In the genomic region with DNA sequence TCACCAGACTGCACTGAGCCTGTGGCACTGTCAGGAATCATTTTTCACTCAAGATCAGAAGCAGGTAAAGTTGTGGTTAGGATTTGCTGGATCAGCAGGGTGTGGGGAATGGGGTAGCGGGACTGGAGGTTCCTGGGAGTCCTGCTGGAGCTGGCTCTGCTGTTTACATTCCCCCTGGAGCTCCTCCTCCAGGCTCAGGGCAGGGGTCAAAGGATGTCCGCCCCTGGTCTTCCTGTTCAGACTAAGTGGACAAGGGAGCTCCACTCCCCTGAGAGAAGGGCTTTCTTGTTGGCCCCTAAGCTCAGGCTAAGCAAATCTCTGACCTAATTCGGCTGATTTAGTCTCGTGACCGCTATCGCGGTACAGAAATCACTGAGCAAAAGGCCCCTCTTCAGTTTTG, we compare ENCODE assay signal across 9 mouse cellular contexts. TPM values are rescaled to one million over a fixed set of nuclear protein-coding genes. Genes with fewer than 3 reads are reported as not detected.
DNase-seq lines count a peak whose midpoint lies in the region; ATAC-seq and TF ChIP-seq lines count a peak whose summit lies in the region.
"Had no signal": no experiment of that assay in that cellular context is flagged by ENCODE, and none has a peak within 500 bp of the region (broad histone marks: within the 10 kb centered on the region; RNA-seq: fewer than 3 reads in every experiment).

No protein-coding gene starts in this region.

- H3K27me3 ChIP-seq in heart, adult 2 months (ENCODE audit: control insufficient read depth, insufficient read depth, low read length), result no peaks in the 10 kb centered on the region
- no peaks in the 10 kb centered on the region for H3K27me3 ChIP-seq in kidney, embryonic 16.5 days (ENCODE audit: insufficient read depth, low read length)

- peak; percentile 52; the same call in 1 of the 2 replicates for ATAC-seq in kidney, embryonic 16.5 days (ENCODE audit: low FRiP score, low TSS enrichment)
- no peak for ATAC-seq in monocyte, adult 5-6 weeks (replicated peaks; ENCODE audit: insufficient number of reproducible peaks, low FRiP score, low TSS enrichment, poor library complexity, severe bottlenecking)

- peak; percentile 40; the same call in 1 of the 2 replicates for TF ChIP-seq POLR2A in heart, adult 2 months (IDR thresholded peaks at IDR 0.05; ENCODE audit: insufficient read depth, low read depth, low read length)

- peak overlapping the region; percentile 44; the same call in 1 of the 2 replicates for H3K4me3 ChIP-seq in heart, adult 2 months
- H3K4me3 ChIP-seq in kidney, embryonic 16.5 days (ENCODE audit: low read length), result 0 out of 2 replicates have a peak overlapping the region, but pooled peaks have one; percentile 9
- H3K4me3 ChIP-seq: megakaryocyte, embryonic 14.5 days had no signal

- peak overlapping the region; percentile 42 for H3K9ac ChIP-seq in heart, adult 2 months (ENCODE audit: low read depth, low read length)
- peak overlapping the region; percentile 26; the same call in 1 of the 2 replicates for H3K9ac ChIP-seq in kidney, embryonic 16.5 days (replicated peaks; ENCODE audit: low read length)

- TF ChIP-seq EP300 in heart, adult 2 months (IDR thresholded peaks at IDR 0.05; ENCODE audit: insufficient read depth, low read depth, low read length), result 0 out of 2 replicates have a peak, but pooled peaks have one; percentile 21

- H3K79me2 ChIP-seq in heart, adult 2 months (replicated peaks; ENCODE audit: control insufficient read depth, insufficient read depth, low read length), result no peaks in the 10 kb centered on the region

- no peak for TF ChIP-seq CTCF in heart, adult 2 months (IDR thresholded peaks at IDR 0.05)

- peak overlapping the region; percentile 81 for H3K27ac ChIP-seq in heart, adult 2 months
- H3K27ac ChIP-seq in kidney, embryonic 16.5 days (ENCODE audit: low read length), result peak overlapping the region; percentile 76

- H3K9me3 ChIP-seq in kidney, embryonic 16.5 days (ENCODE audit: low read length), result no peaks in the 10 kb centered on the region
- H3K9me3 ChIP-seq: megakaryocyte, embryonic 14.5 days had no signal

- H3K4me1 ChIP-seq in heart, adult 2 months (ENCODE audit: control insufficient read depth, insufficient read depth, low read length), result peaks cover 42% of the 10 kb centered on the region
- H3K4me1 ChIP-seq in kidney, embryonic 16.5 days (ENCODE audit: insufficient read depth, low read length), result peaks cover 67% of the 10 kb centered on the region
- H3K4me1 ChIP-seq: megakaryocyte, embryonic 14.5 days had no signal

- H3K36me3 ChIP-seq in heart, adult 2 months (ENCODE audit: control insufficient read depth, insufficient read depth, low read length), result peaks cover 3% of the 10 kb centered on the region
- H3K36me3 ChIP-seq in kidney, embryonic 16.5 days (ENCODE audit: insufficient read depth, low read length), result no peaks in the 10 kb centered on the region

- WGBS in heart, adult 2 months, result 33% methylated on average over 7 of the region's 7 CpGs
- 17% methylated on average over 7 of the region's 7 CpGs for WGBS in kidney, embryonic 16.5 days

- H3K4me2 ChIP-seq in kidney, embryonic 16.5 days (replicated peaks; ENCODE audit: low read depth, low read length), result peak overlapping the region; percentile 41

- intact Hi-C loops in heart, adult 2 months (cut with DNase I), result loop anchor here (10.0 kb wide), 2 partner anchors 310 to 380 kb away; partner anchors contain the start of gene Tmem260
- intact Hi-C loops in left cerebral cortex, postnatal 4 days (cut with DNase I), result no loop called here

- DNase-seq in adrenal gland, adult 8-10 months, result peak; percentile 35
- DNase-seq in adrenal gland, postnatal 25 days, result no peak
- peak; percentile 73 to 74 for DNase-seq in heart, adult 2 months
- DNase-seq in lung, postnatal 25 days (ENCODE audit: low spot score), result peak; percentile 29
- no peak for DNase-seq in left cerebral cortex, postnatal 4 days
- no peak for DNase-seq in testis, postnatal 14 days (ENCODE audit: low spot score)

RNA-seq across cellular contexts. Expression of gene Peli2, which starts 13.7 kb away (rescaled TPM):
- total RNA-seq in adrenal gland, adult 8-10 months (2022), result 10 to 100 TPM; 20.4 to 37.6 (median 28.8) TPM
- total RNA-seq in adrenal gland, postnatal 25 days (2021), result 17.8 and 27.7 TPM in 2 replicates
- total RNA-seq in heart, adult 2 months (2021), result 10 to 100 TPM; 17.2 to 20.3 TPM
- 8.1 and 10.1 TPM in 2 replicates for polyA plus RNA-seq in heart, adult 2 months (2012; rRNA removed)
- polyA plus RNA-seq in kidney, embryonic 16.5 days (2015; fragmentation: Nextera tagmentation; extraction: Ambion mirVana), result 8.6 and 9.4 TPM in 2 replicates
- 10 to 100 TPM; 25.5 to 30.8 TPM for total RNA-seq in left cerebral cortex, postnatal 4 days (2021)
- 2.0 to 18.0 TPM (median 5.0 TPM) in 3 replicates for total RNA-seq in monocyte, adult 5-6 weeks (2017)

Comparison
In these comparisons a context has a peak if more than half of its experiments do, and no peak if none do; other contexts are left out.
1. DNase-seq: peak in adrenal gland, adult 8-10 months (single experiment), heart, adult 2 months (2 of 2) and lung, postnatal 25 days (single experiment); none in adrenal gland, postnatal 25 days (single experiment), left cerebral cortex, postnatal 4 days (single experiment) and testis, postnatal 14 days (single experiment).